Mouse (Mus musculus): ENCODE results near the gene Gm49325. TPM values are rescaled to one million over a fixed set of nuclear protein-coding genes. Genes with fewer than 3 reads are reported as not detected.

Gene Gm49325
- polyA plus RNA-seq, 1 experiment from 2014 or later: 15.7 TPM

DNA sequence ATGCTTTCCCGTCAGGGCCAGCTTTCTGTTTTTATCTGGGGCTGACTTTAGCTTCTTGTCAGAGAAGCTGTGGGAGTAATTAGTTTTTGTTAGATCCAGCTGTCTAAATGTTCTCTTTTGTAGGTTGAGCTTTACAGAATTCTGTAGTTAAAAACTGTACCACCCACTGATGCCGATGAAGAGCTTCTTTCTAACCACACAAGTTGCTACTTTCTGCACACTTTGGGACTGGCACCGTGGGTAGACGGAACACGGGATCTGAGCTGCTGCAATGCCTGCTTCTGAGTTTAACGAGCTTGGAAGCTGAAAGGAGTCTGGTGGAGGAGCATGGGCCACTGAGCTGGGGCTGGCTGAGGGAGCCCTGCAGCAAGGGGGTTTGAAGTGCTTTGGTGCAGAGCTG, 14.5 kb upstream of the Gm49325 start:
- Histone ChIP-seq H3K27me3 (no peaks in the 10 kb centered on the region), H3K9ac (no peak overlapping the region), H3K4me1 (peaks cover 13% of the 10 kb centered on the region; the same call in 1 of the 2 replicates), H3K4me2 (no peak overlapping the region), H3K27ac (no peak overlapping the region), H3K4me3 (replicated peaks) (no peak overlapping the region), H3K9me3 (no peaks in the 10 kb centered on the region), H3K36me3 (replicated peaks) (peaks cover 82% of the 10 kb centered on the region)
- 54% methylated on average over 6 of the region's 6 CpGs for WGBS
- ATAC-seq (ENCODE audit: low FRiP score): no peak

GRCm38 (mm10) chr10:77596060-77596459, 9.9 kb upstream of the Gm49325 start:
- WGBS: 88% methylated on average over 2 of the region's 2 CpGs
- Histone ChIP-seq H3K36me3 (replicated peaks) (peaks cover 75% of the 10 kb centered on the region), H3K4me2 (no peak overlapping the region), H3K9ac (no peak overlapping the region), H3K27me3 (no peaks in the 10 kb centered on the region), H3K9me3 (no peaks in the 10 kb centered on the region), H3K4me1 (0 out of 2 replicates have a peak, but pooled peaks cover under 1% of the 10 kb centered on the region), H3K27ac (no peak overlapping the region), H3K4me3 (replicated peaks) (no peak overlapping the region)
- no peak for ATAC-seq (ENCODE audit: low FRiP score)

DNA sequence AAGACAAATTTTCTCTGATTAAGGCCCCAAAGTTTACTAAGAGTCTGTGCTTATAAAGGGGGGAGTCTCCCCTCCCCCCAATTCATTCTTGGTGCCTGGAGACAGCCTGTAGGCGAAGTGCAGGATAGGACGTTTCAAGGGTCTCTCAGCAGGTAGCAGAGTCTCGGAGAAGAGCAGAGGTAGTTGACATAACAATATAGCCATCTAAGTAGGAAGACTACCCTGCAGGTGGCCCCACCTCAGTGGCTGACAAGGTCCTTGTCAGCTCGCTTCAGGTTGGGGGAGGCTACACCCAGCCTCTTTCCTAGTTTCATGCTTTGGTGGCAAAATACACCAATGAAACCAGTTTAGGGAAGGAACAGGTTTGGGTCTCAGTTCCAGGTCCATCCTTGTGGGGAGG, 3.0 kb upstream of the Gm49325 start:
- Histone ChIP-seq H3K4me2 (no peak overlapping the region), H3K9ac (no peak overlapping the region), H3K27me3 (no peaks in the 10 kb centered on the region), H3K27ac (no peak overlapping the region), H3K9me3 (0 out of 2 replicates have a peak, but pooled peaks cover 5% of the 10 kb centered on the region), H3K36me3 (replicated peaks) (peaks cover 15% of the 10 kb centered on the region), H3K4me3 (replicated peaks) (no peak overlapping the region), H3K4me1 (peaks cover 14% of the 10 kb centered on the region)
- ATAC-seq (ENCODE audit: low FRiP score): no peak
- WGBS: 61% methylated on average over 4 of the region's 4 CpGs

DNA sequence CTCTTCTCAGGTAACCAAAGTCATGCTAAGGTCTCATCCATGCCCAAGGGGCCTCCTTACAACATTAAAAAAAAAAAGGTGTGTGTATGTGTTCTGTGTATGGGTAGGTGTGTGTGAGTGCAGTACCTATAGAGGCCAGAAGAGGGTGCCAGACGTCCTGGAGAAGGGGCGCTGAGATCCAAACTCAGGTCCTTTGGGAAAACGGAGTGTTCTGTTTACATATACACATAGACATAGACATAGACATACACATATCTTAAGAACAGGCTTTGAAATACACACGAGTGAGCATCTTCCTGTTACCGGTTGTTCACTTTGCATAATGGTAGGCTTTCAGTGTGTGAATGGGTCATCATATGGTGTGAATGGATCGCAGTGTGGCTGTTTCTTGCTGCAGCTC, 1.9 kb upstream of the Gm49325 start:
- Histone ChIP-seq H3K9me3 (0 out of 2 replicates have a peak, but pooled peaks cover 5% of the 10 kb centered on the region), H3K4me2 (no peak overlapping the region), H3K4me3 (replicated peaks) (no peak overlapping the region), H3K9ac (no peak overlapping the region), H3K27me3 (no peaks in the 10 kb centered on the region), H3K36me3 (replicated peaks) (peaks cover 4% of the 10 kb centered on the region), H3K4me1 (peaks cover 14% of the 10 kb centered on the region), H3K27ac (no peak overlapping the region)
- 94% methylated on average over 6 of the region's 6 CpGs for WGBS
- ATAC-seq (ENCODE audit: low FRiP score): no peak

DNA sequence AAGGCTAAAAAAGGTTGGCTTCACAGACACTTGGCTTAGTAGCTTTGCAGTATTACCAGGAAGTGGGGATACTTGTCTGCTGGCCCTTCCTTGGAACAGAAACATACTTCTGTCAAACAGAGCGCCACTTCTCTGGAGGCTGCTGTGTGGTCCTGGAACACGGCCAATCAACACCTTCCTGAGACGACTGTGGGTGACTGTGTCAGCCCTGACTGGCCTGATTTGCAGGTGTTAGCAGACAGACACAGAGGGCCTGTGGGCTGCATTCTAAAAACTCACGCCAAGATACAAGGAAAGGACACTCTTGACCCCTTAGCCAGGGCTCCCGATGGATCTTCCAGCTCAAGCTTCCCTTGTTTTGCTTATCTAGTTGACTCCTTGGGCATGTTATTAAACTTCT, 1.0 kb upstream of the Gm49325 start:
- Histone ChIP-seq H3K4me1 (peaks cover 14% of the 10 kb centered on the region), H3K27ac (no peak overlapping the region), H3K36me3 (replicated peaks) (peaks cover 4% of the 10 kb centered on the region), H3K9ac (no peak overlapping the region), H3K4me3 (replicated peaks) (no peak overlapping the region), H3K27me3 (no peaks in the 10 kb centered on the region), H3K9me3 (0 out of 2 replicates have a peak, but pooled peaks cover 5% of the 10 kb centered on the region), H3K4me2 (no peak overlapping the region)
- WGBS: 85% methylated on average over 5 of the region's 5 CpGs
- ATAC-seq (ENCODE audit: low FRiP score): no peak

GRCm38 (mm10) chr10:77605368-77605767, 629 bp upstream of the Gm49325 start:
- peak overlapping the region; percentile 93 for H3K27ac ChIP-seq
- no peaks in the 10 kb centered on the region for H3K27me3 ChIP-seq
- H3K4me2 ChIP-seq: peak overlapping the region; percentile 83
- ATAC-seq (ENCODE audit: low FRiP score): peak; percentile 33; the same call in 1 of the 2 replicates
- peaks cover 8% of the 10 kb centered on the region for H3K36me3 ChIP-seq (replicated peaks)
- H3K9me3 ChIP-seq: 0 out of 2 replicates have a peak, but pooled peaks cover 5% of the 10 kb centered on the region
- 40% methylated on average over 1 of the region's 1 CpGs for WGBS
- H3K4me1 ChIP-seq: peaks cover 15% of the 10 kb centered on the region
- H3K9ac ChIP-seq: no peak overlapping the region
- peak overlapping the region; percentile 71 for H3K4me3 ChIP-seq (replicated peaks)

DNA sequence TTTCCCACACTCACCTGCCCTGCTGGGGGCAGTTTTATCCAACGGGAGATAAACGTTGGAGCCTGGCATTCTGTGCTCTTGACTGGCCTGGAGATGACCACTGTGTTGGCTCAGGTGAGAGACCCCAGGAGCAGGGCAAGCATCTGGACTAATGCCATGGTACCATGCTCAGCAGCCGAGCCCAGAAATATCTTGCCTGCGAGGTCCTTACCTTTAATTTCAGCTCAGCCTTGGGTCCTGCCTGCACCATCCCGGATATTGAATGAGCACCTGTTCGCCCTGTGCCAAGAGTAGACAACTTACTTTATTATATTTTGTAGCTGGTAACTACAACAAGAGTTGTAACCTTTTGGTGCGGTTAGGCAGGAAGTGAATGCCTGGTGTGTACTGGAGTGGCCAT, 858 bp downstream of the Gm49325 start:
- Histone ChIP-seq H3K4me3 (replicated peaks) (peak overlapping the region; percentile 71), H3K36me3 (replicated peaks) (peaks cover 22% of the 10 kb centered on the region), H3K4me1 (peaks cover 20% of the 10 kb centered on the region), H3K4me2 (peak overlapping the region; percentile 83), H3K9me3 (0 out of 2 replicates have a peak, but pooled peaks cover 5% of the 10 kb centered on the region), H3K27ac (peak overlapping the region; percentile 93), H3K9ac (peak overlapping the region; percentile 77), H3K27me3 (no peaks in the 10 kb centered on the region)
- 46% methylated on average over 7 of the region's 7 CpGs for WGBS
- ATAC-seq (ENCODE audit: low FRiP score): peak; percentile 34

DNA sequence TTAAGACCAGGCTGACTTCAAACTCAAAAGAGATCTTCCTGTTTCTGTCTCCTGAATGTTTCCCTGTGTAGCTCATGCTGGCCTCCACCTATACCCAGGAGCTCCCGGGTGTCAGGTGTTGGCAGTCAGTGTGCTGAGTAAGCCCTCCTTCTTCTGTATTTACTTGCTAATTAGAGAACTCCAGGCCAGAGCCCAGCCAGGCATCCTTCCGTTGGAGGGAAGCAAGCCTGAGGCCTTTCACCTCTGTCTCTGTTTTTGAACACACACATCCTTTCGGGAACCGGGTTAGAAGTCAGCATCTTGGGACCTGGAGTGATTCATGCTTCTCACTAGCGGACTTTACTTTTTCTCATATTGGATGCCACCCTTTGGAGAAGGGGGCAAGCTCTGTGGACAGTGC, 1.4 kb downstream of the Gm49325 start:
- H3K9me3 ChIP-seq: 0 out of 2 replicates have a peak, but pooled peaks cover 5% of the 10 kb centered on the region
- H3K4me3 ChIP-seq (replicated peaks): peak overlapping the region; percentile 71
- peaks cover 20% of the 10 kb centered on the region for H3K4me1 ChIP-seq
- H3K9ac ChIP-seq: no peak overlapping the region
- no peak for ATAC-seq (ENCODE audit: low FRiP score)
- H3K4me2 ChIP-seq: peak overlapping the region; percentile 83
- no peak overlapping the region for H3K27ac ChIP-seq
- H3K27me3 ChIP-seq: no peaks in the 10 kb centered on the region
- H3K36me3 ChIP-seq (replicated peaks): peaks cover 28% of the 10 kb centered on the region
- WGBS: 73% methylated on average over 5 of the region's 5 CpGs

- no peaks in the 10 kb centered on the region for H3K27me3 ChIP-seq
- peaks cover 20% of the 10 kb centered on the region for H3K4me1 ChIP-seq
- no peak for ATAC-seq (ENCODE audit: low FRiP score)
- no peak overlapping the region for H3K4me2 ChIP-seq
- no peak overlapping the region for H3K4me3 ChIP-seq (replicated peaks)
- H3K9ac ChIP-seq: no peak overlapping the region
- 0 out of 2 replicates have a peak, but pooled peaks cover 5% of the 10 kb centered on the region for H3K9me3 ChIP-seq
- 90% methylated on average over 8 of the region's 8 CpGs for WGBS
- no peak overlapping the region for H3K27ac ChIP-seq
- H3K36me3 ChIP-seq (replicated peaks): peaks cover 39% of the 10 kb centered on the region
These were observed 2.6 kb downstream of the Gm49325 start for GRCm38 (mm10) chr10:77608589-77608988.

- no peaks in the 10 kb centered on the region for H3K9me3 ChIP-seq
- H3K36me3 ChIP-seq (replicated peaks): peaks cover 55% of the 10 kb centered on the region
- H3K4me3 ChIP-seq (replicated peaks): no peak overlapping the region
- H3K4me2 ChIP-seq: no peak overlapping the region
- H3K9ac ChIP-seq: no peak overlapping the region
- H3K4me1 ChIP-seq: peaks cover 20% of the 10 kb centered on the region
- H3K27me3 ChIP-seq: no peaks in the 10 kb centered on the region
- 0 out of 2 replicates have a peak overlapping the region, but pooled peaks have one; percentile 31 for H3K27ac ChIP-seq
- 91% methylated on average over 8 of the region's 8 CpGs for WGBS
- no peak for ATAC-seq (ENCODE audit: low FRiP score)
These were observed 4.4 kb downstream of the Gm49325 start for GRCm38 (mm10) chr10:77610221-77610961.

DNA sequence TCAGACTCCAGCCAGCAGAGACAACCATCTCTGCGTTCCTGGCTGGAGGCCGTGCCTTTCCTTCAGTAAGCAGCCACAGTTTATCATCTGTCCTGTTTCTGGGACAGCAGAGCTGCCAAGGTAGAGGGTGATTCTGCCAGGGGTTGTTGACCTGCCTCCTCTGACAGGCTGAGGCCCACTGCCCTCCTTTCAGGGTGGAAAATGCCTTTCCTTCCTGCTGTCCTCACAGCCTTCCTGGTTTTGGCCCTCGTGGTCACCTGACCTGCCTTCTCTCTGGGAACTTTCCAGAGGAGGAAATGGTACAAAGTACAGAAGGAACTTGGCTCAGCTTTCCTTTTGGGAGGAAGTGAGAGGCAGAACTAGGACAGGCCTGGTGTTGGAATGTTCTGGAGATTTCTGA, 7.4 kb downstream of the Gm49325 start:
- Histone ChIP-seq H3K4me3 (replicated peaks) (no peak overlapping the region), H3K9me3 (no peaks in the 10 kb centered on the region), H3K27me3 (no peaks in the 10 kb centered on the region), H3K4me2 (no peak overlapping the region), H3K9ac (no peak overlapping the region), H3K36me3 (replicated peaks) (peaks cover 84% of the 10 kb centered on the region), H3K4me1 (peaks cover 6% of the 10 kb centered on the region; the same call in 1 of the 2 replicates), H3K27ac (no peak overlapping the region)
- ATAC-seq (ENCODE audit: low FRiP score): no peak
- WGBS: 93% methylated on average over 3 of the region's 3 CpGs

DNA sequence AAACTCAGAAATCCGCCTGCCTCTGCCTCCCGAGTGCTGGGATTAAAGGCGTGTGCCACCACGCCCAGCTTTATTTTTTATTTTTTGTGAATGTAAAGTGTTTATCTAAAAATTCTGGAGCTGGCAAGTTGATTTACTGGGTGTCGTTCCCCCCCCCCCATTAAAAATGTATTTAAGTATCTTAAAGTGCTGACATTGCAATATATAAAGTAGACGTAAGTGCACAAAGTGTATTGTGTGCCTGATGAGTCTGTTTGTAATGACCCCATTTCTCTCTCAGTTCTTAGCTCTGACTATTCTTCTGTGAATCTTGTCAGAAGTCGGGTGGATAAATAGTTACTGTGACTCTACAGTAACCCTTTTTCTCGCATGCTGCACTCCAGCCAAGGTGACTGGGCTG, 9.7 kb downstream of the Gm49325 start:
- Histone ChIP-seq H3K9me3 (no peaks in the 10 kb centered on the region), H3K9ac (no peak overlapping the region), H3K4me3 (replicated peaks) (no peak overlapping the region), H3K27ac (no peak overlapping the region), H3K4me1 (peaks cover 3% of the 10 kb centered on the region; the same call in 1 of the 2 replicates), H3K27me3 (no peaks in the 10 kb centered on the region), H3K36me3 (replicated peaks) (peaks cover 76% of the 10 kb centered on the region), H3K4me2 (no peak overlapping the region)
- WGBS: 92% methylated on average over 8 of the region's 8 CpGs
- ATAC-seq (ENCODE audit: low FRiP score): no peak

DNA sequence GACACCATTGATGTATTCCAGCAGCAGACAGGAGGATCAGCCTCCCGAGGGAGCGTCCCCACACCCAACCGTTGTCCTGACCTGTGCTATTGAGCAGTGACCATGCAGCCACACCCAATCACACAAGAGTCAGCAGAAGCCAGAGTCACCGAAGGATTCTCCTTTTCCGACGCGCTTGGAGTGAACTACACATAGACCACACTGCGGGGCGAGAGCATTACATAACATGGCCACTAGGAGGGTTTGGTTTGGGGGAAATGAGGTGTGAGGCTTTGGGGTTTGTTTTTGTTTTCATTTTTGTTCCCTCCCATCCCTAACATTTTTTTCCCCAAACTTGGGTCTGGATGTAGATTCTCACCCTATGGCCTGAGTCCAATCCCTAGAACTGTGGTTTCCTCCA, 10.2 kb downstream of the Gm49325 start:
- H3K36me3 ChIP-seq (replicated peaks): peaks cover 70% of the 10 kb centered on the region
- WGBS: 96% methylated on average over 9 of the region's 9 CpGs

More for the DNA sequence above, 10.2 kb downstream of the Gm49325 start:
- H3K9ac ChIP-seq: no peak overlapping the region
- H3K4me2 ChIP-seq: no peak overlapping the region
- no peak overlapping the region for H3K4me3 ChIP-seq (replicated peaks)
- no peak for ATAC-seq (ENCODE audit: low FRiP score)
- H3K9me3 ChIP-seq: no peaks in the 10 kb centered on the region
- H3K4me1 ChIP-seq: no peaks in the 10 kb centered on the region
- H3K27ac ChIP-seq: no peak overlapping the region
- no peaks in the 10 kb centered on the region for H3K27me3 ChIP-seq

Measured in forebrain, embryonic 12.5 days (tissue).